Mouse (Mus musculus): Measurements from ENCODE around the gene Yap1. TPM values are rescaled to one million over a fixed set of nuclear protein-coding genes. Genes with fewer than 3 reads are reported as not detected.

Yap1 gene
- polyA plus RNA-seq, 1 experiment = not detected

DNA sequence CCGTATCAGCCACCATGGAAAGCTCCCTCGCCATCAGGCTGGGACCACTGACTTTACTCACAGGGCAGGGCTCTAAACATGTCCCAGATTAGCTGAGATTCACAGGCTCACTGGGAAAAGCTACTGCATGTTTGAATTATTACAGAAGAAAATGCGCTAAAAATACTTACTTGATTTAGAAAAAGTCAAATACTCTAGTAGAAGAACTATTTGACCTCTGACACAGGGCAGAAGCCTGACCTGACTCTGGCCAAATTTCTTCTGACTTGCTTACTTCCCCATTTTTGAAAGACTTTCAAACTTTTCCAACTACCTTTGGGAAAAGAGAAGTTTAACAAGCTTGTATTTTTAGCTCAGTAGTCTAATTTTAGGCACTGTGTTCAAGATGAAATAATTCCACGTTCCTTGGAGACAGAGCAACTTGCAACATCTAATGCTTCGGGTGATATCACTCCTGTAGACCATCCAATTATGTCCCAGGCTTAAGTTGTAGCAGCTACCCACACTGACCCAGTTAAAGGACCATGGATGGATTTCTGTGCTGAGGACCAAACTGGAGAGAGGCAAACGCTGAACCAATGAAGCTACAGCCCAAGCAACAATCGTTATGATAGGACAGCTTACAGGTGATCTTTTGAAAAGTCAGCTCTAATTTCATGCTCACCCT, 60.5 kb downstream of the Yap1 start:
- no peak for TF ChIP-seq CTCF (IDR thresholded peaks at IDR 0.05; ENCODE audit: insufficient read depth, low read depth, low read length)
- no peak for TF ChIP-seq POLR2A (IDR thresholded peaks at IDR 0.05; ENCODE audit: insufficient read depth, low read depth, low read length)
- WGBS = 79% methylated on average over 7 of the region's 7 CpGs
- no peak overlapping the region for H3K27ac ChIP-seq (ENCODE audit: insufficient read depth, low read depth, low read length)
- H3K4me1 ChIP-seq (ENCODE audit: control insufficient read depth, insufficient read depth, low read length) = no peaks in the 10 kb centered on the region
- no peak overlapping the region for H3K4me3 ChIP-seq (ENCODE audit: insufficient read depth, low read depth, low read length)

DNA sequence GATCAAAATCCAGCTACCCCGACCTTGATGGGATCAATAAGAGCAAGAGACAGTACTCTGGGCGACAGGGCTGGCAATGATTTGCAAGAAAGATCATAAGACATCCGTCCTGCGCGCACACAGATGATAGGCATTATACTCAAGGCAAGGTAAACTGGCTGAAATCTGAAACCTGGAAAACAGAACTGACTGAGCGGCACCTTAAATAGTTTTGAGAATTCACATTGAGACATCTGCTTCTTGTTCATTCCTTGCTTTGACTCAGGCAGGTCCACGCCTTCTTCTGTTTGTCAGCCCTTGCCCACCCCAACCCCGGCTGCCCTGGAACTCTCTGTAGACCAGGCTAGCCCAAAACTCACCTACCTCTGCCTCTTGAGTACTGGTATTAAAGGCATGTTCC, 61.7 kb downstream of the Yap1 start:
- H3K27ac ChIP-seq (ENCODE audit: insufficient read depth, low read depth, low read length) = no peak overlapping the region
- TF ChIP-seq CTCF (IDR thresholded peaks at IDR 0.05; ENCODE audit: insufficient read depth, low read depth, low read length) (no peak), POLR2A (IDR thresholded peaks at IDR 0.05; ENCODE audit: insufficient read depth, low read depth, low read length) (no peak)
- H3K4me1 ChIP-seq (ENCODE audit: control insufficient read depth, insufficient read depth, low read length) = no peaks in the 10 kb centered on the region
- no peak overlapping the region for H3K4me3 ChIP-seq (ENCODE audit: insufficient read depth, low read depth, low read length)
- WGBS = 96% methylated on average over 8 of the region's 8 CpGs

DNA sequence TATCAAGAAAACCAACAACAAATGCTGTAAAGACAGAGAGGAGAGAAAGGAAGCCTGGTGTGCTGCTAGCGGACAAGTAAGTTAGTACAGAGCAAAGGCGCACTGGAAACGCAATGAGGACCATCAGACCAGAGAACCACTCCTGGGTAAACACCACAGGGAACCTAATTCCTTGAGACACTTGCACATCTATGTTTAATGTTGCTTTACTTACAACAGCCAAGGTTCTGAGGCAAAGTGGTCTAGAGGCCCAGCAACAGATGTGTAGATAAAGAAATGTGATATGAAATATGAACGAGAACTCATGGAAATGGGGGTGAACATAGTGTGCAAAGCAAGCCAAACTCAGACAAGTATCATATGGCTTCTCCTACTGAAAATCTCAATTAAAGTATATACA, 64.3 kb downstream of the Yap1 start:
- H3K4me1 ChIP-seq (ENCODE audit: control insufficient read depth, insufficient read depth, low read length) = no peaks in the 10 kb centered on the region
- H3K4me3 ChIP-seq (ENCODE audit: insufficient read depth, low read depth, low read length) = no peak overlapping the region
- WGBS = 95% methylated on average over 4 of the region's 4 CpGs
- no peak overlapping the region for H3K27ac ChIP-seq (ENCODE audit: insufficient read depth, low read depth, low read length)
- TF ChIP-seq CTCF (IDR thresholded peaks at IDR 0.05; ENCODE audit: insufficient read depth, low read depth, low read length) (no peak), POLR2A (IDR thresholded peaks at IDR 0.05; ENCODE audit: insufficient read depth, low read depth, low read length) (no peak)

DNA sequence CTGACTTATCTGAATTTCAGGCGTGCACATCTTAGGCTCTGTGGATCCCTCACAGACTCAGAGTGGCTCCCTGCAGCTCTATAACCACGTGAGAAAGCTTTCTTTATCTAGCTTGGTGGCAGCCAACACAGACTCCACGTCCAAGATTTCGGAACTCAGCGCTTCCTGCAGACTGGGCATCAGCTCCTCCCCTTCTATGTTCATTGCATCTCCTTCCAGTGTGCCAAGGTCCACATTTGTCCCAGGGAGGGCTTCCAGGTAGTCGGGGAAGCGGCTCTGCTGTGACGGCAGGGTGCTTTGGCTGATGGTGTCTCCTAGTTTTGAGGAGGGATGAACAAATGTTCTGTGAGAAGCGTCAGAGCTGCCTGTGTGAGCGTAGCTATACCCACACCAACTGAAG, 70.0 kb downstream of the Yap1 start:
- Histone ChIP-seq H3K4me3 (ENCODE audit: insufficient read depth, low read depth, low read length) (no peak overlapping the region), H3K4me1 (ENCODE audit: control insufficient read depth, insufficient read depth, low read length) (no peaks in the 10 kb centered on the region), H3K27ac (ENCODE audit: insufficient read depth, low read depth, low read length) (no peak overlapping the region)
- TF ChIP-seq CTCF (IDR thresholded peaks at IDR 0.05; ENCODE audit: insufficient read depth, low read depth, low read length) (no peak), POLR2A (IDR thresholded peaks at IDR 0.05; ENCODE audit: insufficient read depth, low read depth, low read length) (no peak)
- 83% methylated on average over 10 of the region's 10 CpGs for WGBS

DNA sequence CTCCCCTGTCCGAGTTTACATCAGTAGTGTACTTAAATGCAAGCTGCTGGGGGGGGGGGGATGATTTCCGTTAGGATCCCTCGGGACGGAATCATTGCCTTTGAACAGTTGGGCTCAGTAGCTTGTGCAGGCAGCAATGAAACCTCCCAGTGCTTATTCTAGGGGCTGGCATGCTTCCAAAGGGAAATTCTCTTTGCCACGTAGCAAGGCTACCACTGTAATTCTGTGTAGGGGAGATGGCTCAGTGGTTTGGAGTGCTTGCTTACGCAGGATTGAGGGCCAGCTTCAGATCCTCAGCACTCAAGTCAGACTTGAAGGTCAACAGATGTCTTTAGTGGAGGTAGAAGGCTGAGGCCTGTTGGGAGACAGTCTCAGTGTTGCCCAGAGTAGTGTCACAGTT, 74.8 kb downstream of the Yap1 start:
- Histone ChIP-seq H3K4me3 (ENCODE audit: insufficient read depth, low read depth, low read length) (no peak overlapping the region), H3K4me1 (ENCODE audit: control insufficient read depth, insufficient read depth, low read length) (no peaks in the 10 kb centered on the region), H3K27ac (ENCODE audit: insufficient read depth, low read depth, low read length) (no peak overlapping the region)
- WGBS = 30% methylated on average over 6 of the region's 6 CpGs
- TF ChIP-seq POLR2A (IDR thresholded peaks at IDR 0.05; ENCODE audit: insufficient read depth, low read depth, low read length) = no peak
- TF ChIP-seq CTCF (IDR thresholded peaks at IDR 0.05; ENCODE audit: insufficient read depth, low read depth, low read length) = no peak

DNA sequence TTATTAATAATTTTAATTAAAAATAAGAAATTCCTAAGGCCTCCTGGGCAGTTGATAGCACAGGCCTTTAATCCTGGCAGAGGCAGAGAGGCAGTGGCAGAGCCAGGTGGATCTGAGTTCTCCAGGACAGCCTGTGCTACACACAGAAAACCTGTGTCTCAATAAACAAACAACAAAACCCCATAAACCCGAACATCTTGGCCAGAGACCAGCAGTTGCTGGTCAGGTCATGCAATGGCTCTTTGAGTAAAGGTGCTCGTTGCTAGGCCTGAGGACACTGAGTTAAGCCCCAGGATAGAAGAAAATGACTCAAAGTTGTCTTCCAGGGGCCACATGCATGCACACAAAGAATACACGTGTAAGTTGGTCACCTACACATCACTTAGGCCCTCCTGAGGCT, 75.5 kb downstream of the Yap1 start:
- no peak for TF ChIP-seq POLR2A (IDR thresholded peaks at IDR 0.05; ENCODE audit: insufficient read depth, low read depth, low read length)
- TF ChIP-seq CTCF (IDR thresholded peaks at IDR 0.05; ENCODE audit: insufficient read depth, low read depth, low read length) = no peak
- Histone ChIP-seq H3K4me1 (ENCODE audit: control insufficient read depth, insufficient read depth, low read length) (no peaks in the 10 kb centered on the region), H3K4me3 (ENCODE audit: insufficient read depth, low read depth, low read length) (no peak overlapping the region), H3K27ac (ENCODE audit: insufficient read depth, low read depth, low read length) (no peak overlapping the region)
- WGBS = 81% methylated on average over 3 of the region's 3 CpGs

DNA sequence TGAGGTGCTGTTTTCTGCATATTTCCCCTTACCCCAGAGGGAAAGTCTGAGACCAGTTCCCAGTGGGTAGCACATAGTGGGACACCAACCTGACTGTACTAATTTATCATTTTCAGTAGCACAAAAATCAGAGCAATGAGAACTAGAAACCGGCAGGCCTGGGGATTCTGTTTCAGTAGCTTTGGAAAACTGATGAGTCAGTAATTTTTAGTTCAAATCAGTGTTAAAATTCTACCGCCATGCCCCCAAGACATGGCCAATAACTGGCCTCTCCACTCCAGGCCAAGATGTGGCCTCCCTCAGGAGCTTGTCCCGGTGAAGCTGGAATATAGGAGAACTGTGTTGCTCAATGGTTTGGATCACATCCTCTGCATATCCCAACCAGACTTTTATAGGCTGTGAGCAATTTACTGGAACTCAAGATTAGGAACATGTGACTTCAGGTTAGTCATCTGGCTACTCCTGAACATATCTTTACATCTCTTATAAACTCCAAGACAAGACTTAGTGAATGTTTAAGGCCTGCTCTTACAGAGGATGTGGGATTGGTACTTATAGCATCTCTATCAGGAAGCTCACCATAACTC, 76.1 kb downstream of the Yap1 start:
- TF ChIP-seq POLR2A (IDR thresholded peaks at IDR 0.05; ENCODE audit: insufficient read depth, low read depth, low read length) = no peak
- no peak for TF ChIP-seq CTCF (IDR thresholded peaks at IDR 0.05; ENCODE audit: insufficient read depth, low read depth, low read length)
- 90% methylated on average over 3 of the region's 3 CpGs for WGBS
- no peaks in the 10 kb centered on the region for H3K4me1 ChIP-seq (ENCODE audit: control insufficient read depth, insufficient read depth, low read length)
- H3K4me3 ChIP-seq (ENCODE audit: insufficient read depth, low read depth, low read length) = no peak overlapping the region
- H3K27ac ChIP-seq (ENCODE audit: insufficient read depth, low read depth, low read length) = no peak overlapping the region

DNA sequence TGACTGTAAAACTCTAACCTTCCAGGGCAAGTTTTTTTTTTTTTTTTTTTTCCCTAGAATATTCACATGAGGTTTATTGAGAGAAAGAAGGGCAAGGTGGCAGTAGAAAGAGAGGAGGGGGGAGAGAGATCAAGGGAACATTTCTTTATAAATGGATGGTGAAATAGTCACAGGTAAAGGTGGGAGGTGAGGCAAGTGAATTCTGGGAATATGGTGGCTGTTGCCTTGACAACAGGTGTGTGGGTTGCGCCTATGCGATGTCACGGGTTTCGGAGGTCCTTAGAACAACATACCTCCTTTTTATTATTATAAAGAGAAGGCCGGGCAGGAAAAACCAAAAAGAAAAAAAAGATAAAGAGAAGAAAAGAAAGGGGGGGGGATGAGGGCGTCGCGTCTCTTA, 89.5 kb downstream of the Yap1 start:
- no peak overlapping the region for H3K27ac ChIP-seq (ENCODE audit: insufficient read depth, low read depth, low read length)
- WGBS = 63% methylated on average over 8 of the region's 8 CpGs
- no peaks in the 10 kb centered on the region for H3K4me1 ChIP-seq (ENCODE audit: control insufficient read depth, insufficient read depth, low read length)
- H3K4me3 ChIP-seq (ENCODE audit: insufficient read depth, low read depth, low read length) = no peak overlapping the region
- TF ChIP-seq POLR2A (IDR thresholded peaks at IDR 0.05; ENCODE audit: insufficient read depth, low read depth, low read length) (no peak), CTCF (IDR thresholded peaks at IDR 0.05; ENCODE audit: insufficient read depth, low read depth, low read length) (no peak)

DNA sequence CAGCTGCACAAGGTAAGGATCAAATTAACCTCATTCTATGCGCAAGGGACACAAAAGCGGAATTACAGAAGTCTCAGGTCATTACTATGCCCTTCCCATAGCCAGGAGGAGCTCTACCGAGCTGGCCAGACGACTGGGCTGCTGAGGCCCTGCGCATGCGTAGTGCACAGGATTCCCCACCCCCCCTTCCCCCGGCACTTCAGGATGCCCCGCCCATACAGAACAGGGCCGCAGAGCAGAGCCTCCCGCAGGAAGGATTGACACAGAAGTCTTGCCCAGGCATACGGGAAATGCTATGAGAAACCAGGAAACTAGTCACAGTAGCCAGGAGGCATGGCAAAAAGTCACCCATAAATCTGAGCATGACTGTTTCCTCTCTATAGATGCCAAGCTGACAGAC, 89.9 kb downstream of the Yap1 start:
- H3K27ac ChIP-seq (ENCODE audit: insufficient read depth, low read depth, low read length) = no peak overlapping the region
- H3K4me1 ChIP-seq (ENCODE audit: control insufficient read depth, insufficient read depth, low read length) = no peaks in the 10 kb centered on the region
- WGBS = 9% methylated on average over 11 of the region's 11 CpGs
- no peak for TF ChIP-seq CTCF (IDR thresholded peaks at IDR 0.05; ENCODE audit: insufficient read depth, low read depth, low read length)
- no peak for TF ChIP-seq POLR2A (IDR thresholded peaks at IDR 0.05; ENCODE audit: insufficient read depth, low read depth, low read length)
- no peak overlapping the region for H3K4me3 ChIP-seq (ENCODE audit: insufficient read depth, low read depth, low read length)

Measured in olfactory bulb, adult 2 months (tissue).